Mouse (Mus musculus) splenic B cell, adult 2 months (primary cell): ENCODE data around the gene Rsph14.

Source experiments
- DNase-seq: peaks from one replicate; pipeline ENCODE4 v3.0.0-alpha.2; 2011; ENCODE audit warnings: low read depth, low spot score
- H3K27me3 ChIP-seq: 2 replicates; pipeline ENCODE4 v1.6.1; 2012; ENCODE audit warnings: mild to moderate bottlenecking, low read length, moderate library complexity, mixed read lengths; ENCODE audit not compliant: control insufficient read depth, poor library complexity, insufficient read depth, severe bottlenecking
- H3K36me3 ChIP-seq: 2 replicates; pipeline ENCODE4 v1.6.1; 2012; ENCODE audit warnings: mild to moderate bottlenecking, low read length, moderate library complexity, mixed read lengths; ENCODE audit not compliant: control insufficient read depth, poor library complexity, insufficient read depth, severe bottlenecking

Rsph14 gene

DNA sequence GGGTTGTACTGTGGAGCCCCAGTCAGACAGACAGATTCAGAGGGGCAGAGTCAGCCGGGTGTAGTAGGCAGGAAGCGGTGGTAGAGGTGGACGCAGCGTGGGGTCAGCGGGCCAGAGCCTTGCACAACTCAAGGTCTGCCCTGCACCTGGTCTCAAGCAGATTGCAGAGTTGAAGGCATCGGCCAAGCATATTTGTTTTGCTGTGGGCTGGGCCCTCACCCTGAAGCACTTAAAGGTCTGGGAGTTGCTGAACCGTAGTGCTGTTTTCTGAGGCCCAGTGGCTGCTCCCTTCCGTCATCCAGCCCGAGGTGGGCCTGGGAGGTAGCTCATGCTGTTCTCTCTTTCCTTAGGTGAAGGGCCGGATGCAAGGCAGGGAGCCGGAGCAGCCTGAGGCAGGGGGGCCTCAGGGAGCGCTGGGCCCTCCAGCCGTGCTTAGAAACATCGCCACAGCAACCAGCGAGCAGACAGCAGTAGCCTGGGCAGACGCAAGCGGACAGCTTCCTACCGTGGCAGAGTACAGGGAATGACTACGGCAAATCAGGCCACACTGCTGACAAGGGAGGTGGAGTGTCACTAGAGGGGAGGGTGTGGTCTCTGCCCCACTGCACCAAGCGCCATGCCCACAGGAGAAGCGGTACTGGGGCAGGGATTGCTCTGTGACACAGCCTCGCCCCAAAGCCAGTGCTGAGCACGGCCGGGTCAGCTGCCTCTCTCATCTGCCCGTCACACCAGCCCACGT lies 41.6 kb downstream of the Rsph14 start:
- Histone ChIP-seq H3K36me3 (no peaks in the 10 kb centered on the region), H3K27me3 (no peaks in the 10 kb centered on the region)
- DNase-seq: no peak

DNA sequence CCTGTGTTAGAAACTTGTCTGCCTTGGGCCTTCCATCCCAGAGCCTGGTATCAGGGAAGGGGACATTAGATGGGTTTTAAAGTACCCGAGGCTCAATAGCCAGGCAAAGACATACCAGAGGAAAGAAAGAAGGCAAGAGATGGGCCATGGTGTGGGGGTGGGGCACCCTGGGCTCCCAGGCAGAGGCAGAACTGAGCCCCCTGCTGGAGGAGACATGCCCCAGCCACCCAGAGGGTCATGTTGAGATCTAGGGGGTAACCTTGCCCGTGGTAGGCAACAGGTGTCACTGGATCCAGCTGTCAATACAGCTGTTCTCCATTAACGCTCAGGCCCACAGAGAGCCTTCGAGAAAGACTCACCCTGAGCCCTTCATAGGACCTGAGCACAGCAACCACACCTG lies 42.6 kb downstream of the Rsph14 start:
- DNase-seq: no peak
- no peaks in the 10 kb centered on the region for H3K27me3 ChIP-seq
- no peaks in the 10 kb centered on the region for H3K36me3 ChIP-seq

DNA sequence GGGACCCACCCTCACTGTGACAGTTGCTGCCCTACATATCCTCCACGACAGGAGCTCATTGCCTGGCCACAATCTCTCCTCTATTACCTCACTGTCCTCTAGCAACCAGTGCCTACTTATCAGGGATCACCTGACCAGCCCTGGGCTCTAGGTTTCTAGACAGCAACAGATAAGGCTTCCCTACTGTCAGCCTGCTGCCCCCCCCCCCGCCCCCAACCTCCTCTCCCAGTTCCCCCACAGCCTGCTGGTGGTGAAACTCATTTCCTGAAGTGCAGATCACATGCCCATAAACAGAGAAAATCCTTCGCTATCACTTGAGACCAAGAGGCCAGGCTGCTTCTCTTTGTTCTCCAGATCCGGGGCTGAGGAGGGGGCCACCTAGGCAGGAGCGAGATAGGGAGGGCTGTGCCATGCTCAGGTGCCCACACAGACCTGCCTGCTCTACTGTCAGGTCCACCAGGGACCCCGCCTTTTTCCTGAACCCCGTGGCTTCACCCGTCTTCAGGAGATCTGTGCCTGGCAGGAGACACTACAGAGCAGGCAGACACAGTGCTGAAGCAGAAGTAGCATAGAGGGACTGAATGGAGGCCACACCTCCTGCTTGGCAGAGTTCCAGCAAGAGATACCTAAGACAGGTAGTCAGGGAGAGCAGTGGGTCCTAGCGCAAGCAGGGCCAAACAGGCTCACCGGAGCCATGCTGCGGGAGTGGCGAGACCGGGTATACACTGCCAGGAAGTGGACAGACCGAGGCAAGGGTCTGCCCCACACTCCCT lies 44.5 kb downstream of the Rsph14 start:
- no peaks in the 10 kb centered on the region for H3K36me3 ChIP-seq
- peak; percentile 10 for DNase-seq
- no peaks in the 10 kb centered on the region for H3K27me3 ChIP-seq

DNA sequence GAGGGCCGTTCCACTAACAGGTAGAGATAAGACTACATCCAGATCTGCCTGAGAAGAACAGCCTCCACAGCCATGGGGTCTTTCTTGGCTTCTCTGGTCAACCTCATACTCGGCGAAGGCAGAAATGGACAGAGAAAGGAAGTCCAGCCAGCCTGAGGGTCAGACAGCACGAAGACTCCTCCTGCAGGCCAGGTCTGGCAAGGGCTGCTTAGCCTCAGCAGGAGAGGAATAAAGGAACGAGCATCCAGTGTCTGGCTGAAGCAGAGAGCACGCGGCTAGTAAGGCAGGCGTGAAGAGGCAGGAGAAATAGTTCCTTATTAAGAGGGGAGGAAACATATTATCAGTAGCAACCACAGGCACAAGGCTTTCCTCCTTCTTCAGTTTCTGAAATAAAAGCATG lies 49.2 kb downstream of the Rsph14 start:
- H3K36me3 ChIP-seq: no peaks in the 10 kb centered on the region
- no peaks in the 10 kb centered on the region for H3K27me3 ChIP-seq
- no peak for DNase-seq

DNA sequence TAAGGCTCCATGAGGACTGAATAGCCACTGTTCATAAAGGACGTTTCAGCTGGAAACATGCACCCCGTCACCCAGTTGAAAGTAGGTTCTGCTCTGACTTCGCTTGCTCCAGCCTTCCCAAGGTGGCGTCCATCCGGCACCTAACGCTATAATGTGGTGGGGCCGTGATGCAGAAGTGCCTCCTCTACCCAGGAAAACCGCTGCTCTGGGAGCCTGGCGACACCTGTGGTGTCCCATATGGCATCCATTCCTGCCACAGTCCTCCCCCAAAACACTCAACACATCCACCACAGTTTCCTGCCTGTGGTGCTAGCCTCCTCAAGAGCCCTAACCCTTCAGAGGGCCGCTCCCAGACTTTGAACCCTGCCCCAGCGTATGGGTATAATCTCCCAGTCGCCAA lies 51.2 kb downstream of the Rsph14 start:
- Histone ChIP-seq H3K36me3 (no peaks in the 10 kb centered on the region), H3K27me3 (no peaks in the 10 kb centered on the region)
- no peak for DNase-seq

DNA sequence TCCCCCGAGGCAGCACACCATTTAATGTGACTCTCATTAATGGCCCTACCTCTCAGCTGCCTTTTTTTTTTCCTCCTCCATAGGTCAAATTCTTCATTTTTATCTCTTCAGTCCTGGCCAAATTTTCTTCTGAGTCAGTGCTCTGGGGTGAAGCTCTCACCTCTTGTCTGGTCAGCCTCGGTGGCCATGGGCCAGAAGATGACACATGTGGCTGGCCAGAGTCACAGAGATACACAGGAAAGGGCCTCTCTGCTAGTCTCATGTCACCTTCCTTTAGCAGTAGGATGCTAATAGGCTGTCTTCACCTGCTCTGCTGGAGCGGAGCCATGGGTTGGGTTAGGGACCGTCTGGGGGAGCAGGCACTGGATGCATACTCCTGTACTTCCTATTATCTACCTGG lies 54.3 kb downstream of the Rsph14 start:
- no peak for DNase-seq
- Histone ChIP-seq H3K36me3 (no peaks in the 10 kb centered on the region), H3K27me3 (no peaks in the 10 kb centered on the region)

DNA sequence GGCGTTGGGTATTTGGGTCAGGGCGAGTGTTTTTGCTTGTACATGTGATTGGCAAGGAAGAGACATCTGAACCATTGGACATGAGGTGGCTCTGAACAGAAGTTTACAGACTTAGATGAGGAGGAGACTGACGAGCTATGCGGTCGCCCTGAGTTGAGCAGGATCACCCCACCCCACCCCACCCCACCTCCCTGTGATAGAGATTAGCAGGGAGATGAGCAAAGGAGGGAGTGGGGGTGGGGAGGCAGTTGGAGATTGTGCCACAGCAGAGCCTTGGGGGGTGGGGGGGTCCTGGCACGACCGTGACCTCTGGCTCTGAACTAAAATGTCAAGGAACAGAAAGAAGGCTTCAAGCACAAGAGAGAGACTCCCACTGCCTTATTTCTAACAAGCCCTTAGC lies 56.0 kb downstream of the Rsph14 start:
- Histone ChIP-seq H3K36me3 (no peaks in the 10 kb centered on the region), H3K27me3 (no peaks in the 10 kb centered on the region)
- DNase-seq: no peak

DNA sequence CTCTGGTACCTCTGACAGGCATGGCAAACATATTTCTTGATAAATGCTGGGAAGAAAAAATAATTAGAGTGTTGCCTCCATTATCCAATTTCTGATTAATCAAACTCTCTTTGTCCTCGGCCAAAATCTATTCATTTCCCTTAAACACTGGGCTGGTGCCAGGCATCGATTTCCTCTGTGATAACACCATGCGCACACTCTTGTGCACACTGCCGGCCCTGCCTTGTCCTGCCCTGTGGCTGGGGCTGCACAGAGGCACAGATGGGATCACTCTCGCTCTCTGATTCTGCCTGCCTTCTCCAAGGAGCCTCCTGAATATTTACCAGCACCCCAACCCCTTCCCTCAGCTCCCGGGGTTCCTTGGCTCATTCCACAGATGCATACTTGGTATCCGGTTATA lies 56.8 kb downstream of the Rsph14 start:
- DNase-seq: no peak
- H3K27me3 ChIP-seq: no peaks in the 10 kb centered on the region
- H3K36me3 ChIP-seq: no peaks in the 10 kb centered on the region

DNA sequence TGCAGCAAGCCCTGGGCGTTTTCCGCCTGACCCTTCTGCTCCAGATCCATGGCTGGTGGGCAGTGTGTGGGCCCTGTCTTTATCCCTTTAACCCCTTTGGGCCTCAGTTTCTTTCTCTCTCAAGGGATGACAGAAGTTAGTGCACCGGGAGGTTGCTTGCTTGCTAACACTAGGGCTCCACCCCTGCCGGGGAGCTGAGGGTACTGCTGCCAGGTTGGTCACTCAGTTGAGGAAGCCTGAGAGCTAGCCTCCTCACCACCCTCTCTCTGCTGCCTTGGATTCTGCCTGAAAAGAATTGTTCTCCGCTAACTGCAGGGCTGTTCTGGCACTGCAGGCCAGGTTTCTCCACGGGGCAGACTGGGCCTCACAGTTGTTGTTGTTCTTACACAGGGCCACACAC lies 59.4 kb downstream of the Rsph14 start:
- no peak for DNase-seq
- Histone ChIP-seq H3K36me3 (no peaks in the 10 kb centered on the region), H3K27me3 (no peaks in the 10 kb centered on the region)

DNA sequence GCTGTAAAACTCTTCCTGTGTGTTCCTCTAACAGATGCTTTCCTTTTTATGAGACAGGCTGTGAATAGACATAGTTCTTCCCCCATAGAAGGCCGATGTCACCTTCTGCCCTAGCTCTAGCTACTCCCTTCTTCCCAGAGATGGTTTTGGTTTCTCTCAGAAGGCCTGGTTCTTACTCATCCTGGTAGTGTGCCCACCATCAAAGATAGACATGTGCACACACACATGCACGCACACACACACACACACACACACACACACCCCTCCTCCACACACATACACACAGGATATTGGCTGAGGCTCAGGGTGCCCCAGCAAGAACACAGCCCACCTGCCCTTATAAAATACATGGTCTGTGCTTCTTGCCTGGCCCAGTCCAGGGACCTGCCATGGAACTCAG lies 63.1 kb downstream of the Rsph14 start:
- Histone ChIP-seq H3K36me3 (no peaks in the 10 kb centered on the region), H3K27me3 (peaks cover 3% of the 10 kb centered on the region)
- DNase-seq: no peak

DNA sequence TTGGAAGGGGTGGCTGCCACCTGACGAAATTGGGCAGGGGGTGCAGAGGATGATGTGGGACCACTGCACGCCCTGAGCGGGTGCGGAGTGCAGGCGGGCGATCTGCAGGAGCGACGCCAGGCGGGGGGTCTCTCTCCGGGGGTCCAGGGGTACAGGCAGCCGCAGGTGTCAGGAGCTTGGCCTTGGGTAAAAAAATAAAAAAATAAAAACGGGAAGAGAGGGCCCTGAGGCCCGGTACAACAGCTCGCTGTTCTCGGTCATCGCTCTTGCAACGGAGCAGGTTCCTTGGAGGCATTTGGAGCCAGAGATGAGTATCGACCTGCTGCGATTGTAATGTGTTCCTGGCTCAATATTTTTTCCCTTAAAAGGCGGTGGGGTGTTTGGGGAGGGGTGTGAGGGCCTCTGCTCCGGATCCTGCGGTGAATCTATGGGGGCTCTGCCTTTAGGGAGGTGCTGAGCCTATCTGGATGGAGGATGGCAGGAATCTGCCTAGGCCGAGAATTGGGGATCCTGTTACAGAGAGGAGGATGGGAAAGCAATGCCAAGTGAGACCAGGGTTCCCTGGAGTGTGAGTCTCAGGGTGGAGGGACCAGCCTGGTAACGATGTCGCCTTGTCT lies 64.6 kb downstream of the Rsph14 start:
- DNase-seq: no peak
- no peaks in the 10 kb centered on the region for H3K36me3 ChIP-seq
- peaks cover 3% of the 10 kb centered on the region for H3K27me3 ChIP-seq

DNA sequence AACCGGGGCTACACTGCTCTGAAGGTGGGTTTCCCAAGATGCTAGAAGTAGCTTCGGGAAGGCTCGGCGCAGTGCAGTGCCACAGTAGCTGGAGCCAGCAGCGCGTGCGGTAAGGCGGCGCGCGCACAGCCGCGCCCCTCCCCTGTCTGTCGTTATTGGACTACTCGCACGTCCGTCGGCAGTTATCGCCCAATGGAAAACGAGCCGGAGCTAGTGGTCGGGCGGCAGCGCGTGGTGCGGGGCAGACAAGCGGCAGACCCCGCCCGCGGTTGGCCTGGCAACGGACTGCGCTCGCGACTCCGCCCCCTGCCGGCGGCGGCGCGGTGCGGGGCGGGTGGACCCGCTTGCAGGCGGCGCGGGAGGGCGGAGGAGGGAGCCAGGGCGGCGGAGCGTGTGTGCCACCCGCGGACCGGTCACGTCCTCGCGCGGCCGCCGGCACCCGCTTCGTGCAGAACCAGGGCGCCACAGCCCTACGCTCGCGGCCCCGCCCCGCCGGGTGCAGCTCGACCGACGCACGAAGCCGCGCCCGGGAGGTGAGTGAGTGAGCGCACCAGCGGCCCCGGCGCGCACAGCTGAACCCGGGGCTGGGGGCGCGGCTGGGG lies 65.4 kb downstream of the Rsph14 start, which contains the start of gene Gnaz:
Gene Gnaz (plus strand): TSS at position 328 of the 602 bp plus-strand sequence.
- Histone ChIP-seq H3K27me3 (peaks cover 3% of the 10 kb centered on the region), H3K36me3 (no peaks in the 10 kb centered on the region)
- peak; percentile 89 for DNase-seq

DNA sequence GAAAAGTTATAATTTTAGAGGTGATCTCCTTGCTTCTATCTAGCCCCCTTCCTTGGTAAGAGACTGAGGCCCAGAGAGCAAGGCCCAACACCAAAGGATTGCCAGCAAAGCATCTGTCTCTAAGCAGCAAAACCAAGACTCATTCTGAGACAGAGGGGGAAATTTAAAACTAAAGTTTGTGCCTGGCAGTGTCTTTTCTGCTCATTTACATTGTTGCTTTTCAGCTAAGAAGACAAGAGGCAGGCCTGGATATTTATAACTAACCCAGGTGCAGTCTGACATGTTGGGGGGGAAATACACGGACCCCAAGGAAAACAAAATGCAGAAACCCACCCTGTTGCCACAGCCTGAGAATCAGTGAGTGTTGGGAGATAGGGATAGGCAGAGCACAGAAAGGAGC lies 68.0 kb downstream of the Rsph14 start:
- Histone ChIP-seq H3K27me3 (peaks cover 3% of the 10 kb centered on the region), H3K36me3 (no peaks in the 10 kb centered on the region)

DNA sequence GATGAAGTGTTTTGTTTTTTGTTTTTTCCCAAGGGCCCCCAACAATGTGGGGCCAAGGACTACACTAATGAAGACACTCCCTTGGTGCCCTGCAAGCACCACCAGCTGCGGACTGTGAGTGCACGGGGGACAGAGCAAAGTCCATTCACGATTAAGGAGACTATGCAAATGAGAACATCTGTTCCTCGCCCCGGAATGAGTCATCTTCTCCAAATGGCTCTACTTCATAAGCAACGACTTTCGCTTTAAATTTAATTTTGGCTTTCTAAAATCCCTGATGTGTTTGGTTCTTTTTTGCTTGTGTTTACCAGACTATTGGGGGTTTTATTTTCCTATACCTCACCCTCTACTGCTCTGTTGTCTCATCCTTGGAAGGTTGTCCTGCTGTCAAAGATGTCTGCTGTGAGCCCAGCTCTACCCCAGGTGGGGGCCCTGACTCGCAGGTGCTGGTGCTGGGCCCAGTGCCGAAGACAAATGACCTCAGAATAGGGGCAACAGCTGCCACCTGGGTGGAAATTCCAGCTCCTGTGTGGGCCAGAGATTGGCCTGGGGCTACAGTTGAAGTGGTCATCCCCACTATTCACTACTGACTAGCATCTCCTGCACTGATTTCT lies 79.4 kb downstream of the Rsph14 start:
- no peak for DNase-seq
- no peaks in the 10 kb centered on the region for H3K27me3 ChIP-seq

More for the DNA sequence above, 68.0 kb downstream of the Rsph14 start:
- no peak for DNase-seq

More for the DNA sequence above, 79.4 kb downstream of the Rsph14 start:
- H3K36me3 ChIP-seq: no peaks in the 10 kb centered on the region
